Mouse (Mus musculus): Measurements from ENCODE around the gene Kif27. TPM values are rescaled to one million over a fixed set of nuclear protein-coding genes. Genes with fewer than 3 reads are reported as not detected.

Gene Kif27
- total RNA-seq (2023): under 1 TPM in 1 of 2 experiments, not detected in 1; 0.09 TPM

DNA sequence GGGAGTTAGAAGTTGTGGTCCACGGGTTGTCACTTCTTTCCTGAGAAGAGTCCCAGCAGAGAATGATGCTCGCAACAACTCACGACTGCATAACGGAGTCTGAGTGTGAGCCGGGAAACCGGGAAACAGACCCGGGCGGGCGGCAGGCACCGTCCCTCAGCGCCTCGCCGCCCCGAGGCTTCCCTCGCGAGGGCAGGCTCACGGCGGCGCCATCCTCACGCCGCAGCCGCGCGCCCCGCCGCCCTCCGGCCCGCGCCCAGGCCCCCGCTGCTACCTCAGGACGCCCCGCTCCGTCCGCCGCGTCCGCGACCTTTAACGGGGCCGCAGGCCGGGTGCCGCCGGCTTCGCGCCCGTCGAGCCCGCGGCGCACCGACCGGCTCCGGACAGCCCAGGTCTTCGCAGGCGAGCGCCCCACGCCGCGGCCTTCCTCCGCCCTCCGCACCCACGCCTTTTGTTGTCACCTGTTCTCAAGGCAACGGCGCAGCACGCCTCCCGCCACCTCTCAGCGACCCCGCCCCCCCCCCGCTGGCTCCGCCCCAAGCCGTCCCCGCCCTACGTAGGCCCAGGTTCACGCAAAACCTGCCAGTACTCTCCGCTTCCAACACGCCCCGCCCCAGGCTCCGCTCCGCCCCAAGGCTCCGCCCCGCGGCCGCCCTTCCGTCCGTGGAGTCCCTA lies at the start of gene Kif27:
Gene Kif27, minus strand, starts transcription at position 494 of the 675 bp plus-strand sequence.

GRCm38 (mm10) chr13:58403243-58403642 lies 44.3 kb upstream of the Kif27 start, which contains the start of gene Hnrnpk:
Gene Hnrnpk (minus strand): TSS chr13:58403343.

GRCm38 (mm10) chr13:58402003-58402743 lies 43.3 kb upstream of the Kif27 start, which contains the start of gene Rmi1:
Gene Rmi1 (plus strand): TSS chr13:58402248.

GRCm38 (mm10) chr13:58384779-58385546 lies 26.0 kb upstream of the Kif27 start, which contains the start of gene 2210016F16Rik:
Gene 2210016F16Rik (minus strand): TSS chr13:58385225.

GRCm38 (mm10) chr13:58275599-58275998 lies 83.3 kb downstream of the Kif27 start, which contains the start of gene Gkap1:
Gene Gkap1 (minus strand): TSS chr13:58275699.

Other genes with a start within 250 kb of the Kif27 start
- gene Klhl3, start 245.5 kb downstream of the Kif27 start, total RNA-seq (2023): under 1 TPM; 0.18 to 0.26 TPM
- 10 to 100 TPM; 72.1 to 78.4 TPM for gene Hnrnpa0, start 230.6 kb downstream of the Kif27 start, total RNA-seq (2023)
- gene Idnk, start 201.5 kb downstream of the Kif27 start, total RNA-seq (2023): 10 to 100 TPM; 26.7 to 39.7 TPM
- gene Ubqln1, start 143.5 kb downstream of the Kif27 start, total RNA-seq (2023): 10 to 100 TPM; 44.0 to 46.6 TPM
- 1 to 10 TPM; 3.9 to 4.2 TPM for gene Gkap1, start 83.4 kb downstream of the Kif27 start, total RNA-seq (2023)
- gene 2210016F16Rik, start 26.1 kb upstream of the Kif27 start, total RNA-seq (2023): 1 to 10 TPM; 8.9 to 9.1 TPM
- 10 to 100 TPM; 18.3 to 18.5 TPM for gene Rmi1, start 43.1 kb upstream of the Kif27 start, total RNA-seq (2023)
- 100 to 1,000 TPM; 738 to 744 TPM for gene Hnrnpk, start 44.2 kb upstream of the Kif27 start, total RNA-seq (2023)